Comparison of ENCODE assay signal across 19 mouse cellular contexts in the genomic region with DNA sequence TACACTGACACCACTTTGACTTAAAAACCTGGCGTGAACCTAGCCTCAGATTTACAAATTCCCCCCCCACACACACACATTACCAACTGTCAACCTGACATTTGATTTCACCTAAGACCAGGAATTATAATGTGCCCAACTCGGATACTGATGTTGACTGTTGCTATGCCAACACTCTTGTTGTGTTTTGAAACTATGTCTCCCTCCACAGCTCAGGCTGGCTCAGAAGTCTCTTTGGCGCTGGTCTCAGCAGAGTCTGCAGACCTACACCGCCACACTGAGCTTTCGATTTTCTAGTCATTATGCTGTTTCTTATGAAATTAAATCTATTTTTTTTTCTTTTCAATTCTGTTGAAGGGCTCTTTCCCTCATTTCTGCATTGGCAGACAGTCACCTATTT. TPM values are rescaled to one million over a fixed set of nuclear protein-coding genes. Genes with fewer than 3 reads are reported as not detected.
DNase-seq lines count a peak whose midpoint lies in the region; ATAC-seq and TF ChIP-seq lines count a peak whose summit lies in the region.
"Had no signal": no experiment of that assay in that cellular context is flagged by ENCODE, and none has a peak within 500 bp of the region (broad histone marks: within the 10 kb centered on the region; RNA-seq: fewer than 3 reads in every experiment).

No protein-coding gene starts in this region.

- no peak for TF ChIP-seq CTCF in gastrocnemius, adult 2 months (IDR thresholded peaks at IDR 0.05)
- TF ChIP-seq CTCF in lung, embryonic 14.5 days (IDR thresholded peaks at IDR 0.05; ENCODE audit: low read depth): no peak
- TF ChIP-seq CTCF in lung, postnatal 0 days (IDR thresholded peaks at IDR 0.05): no peak

- no peak overlapping the region for H3K4me3 ChIP-seq in gastrocnemius, adult 2 months
- H3K4me3 ChIP-seq in lung, embryonic 14.5 days (ENCODE audit: low read depth, low read length): no peak overlapping the region
- no peak overlapping the region for H3K4me3 ChIP-seq in lung, postnatal 0 days (ENCODE audit: low read depth, low read length)
- H3K4me3 ChIP-seq: heart, embryonic 15.5 days; hindbrain, embryonic 10.5 days; layer of hippocampus, adult 2 months; liver, embryonic 12.5 days; midbrain, embryonic 10.5 days had no signal

- ATAC-seq in lung, embryonic 14.5 days (ENCODE audit: insufficient read depth): no peak
- ATAC-seq in lung, postnatal 0 days: no peak
- ATAC-seq: intestine, postnatal 0 days; liver, embryonic 12.5 days had no signal

- intact Hi-C loops in gastrocnemius, adult 2 months (cut with DNase I): no loop called here
- intact Hi-C loops in left cerebral cortex, postnatal 4 days (cut with DNase I): no loop called here

- WGBS in lung, embryonic 14.5 days: 56% methylated on average over 5 of the region's 5 CpGs
- WGBS in lung, postnatal 0 days: 57% methylated on average over 5 of the region's 5 CpGs

- H3K4me2 ChIP-seq in lung, embryonic 14.5 days: no peak overlapping the region
- H3K4me2 ChIP-seq in lung, postnatal 0 days (replicated peaks; ENCODE audit: low read depth, low read length): no peak overlapping the region
- H3K4me2 ChIP-seq: heart, embryonic 15.5 days; liver, embryonic 12.5 days had no signal

- H3K27ac ChIP-seq in gastrocnemius, adult 2 months: peak overlapping the region; percentile 90
- no peak overlapping the region for H3K27ac ChIP-seq in lung, embryonic 14.5 days (ENCODE audit: low read depth)
- no peak overlapping the region for H3K27ac ChIP-seq in lung, postnatal 0 days (ENCODE audit: low read length)
- H3K27ac ChIP-seq: heart, embryonic 15.5 days; hindbrain, embryonic 10.5 days; layer of hippocampus, adult 2 months; liver, embryonic 12.5 days; midbrain, embryonic 10.5 days had no signal

- no peaks in the 10 kb centered on the region for H3K9me3 ChIP-seq in lung, embryonic 14.5 days (ENCODE audit: low read depth, low read length)
- no peaks in the 10 kb centered on the region for H3K9me3 ChIP-seq in lung, postnatal 0 days (ENCODE audit: low read length)
- H3K9me3 ChIP-seq: heart, embryonic 15.5 days; hindbrain, embryonic 10.5 days; liver, embryonic 12.5 days; midbrain, embryonic 10.5 days had no signal

- TF ChIP-seq EP300 in lung, postnatal 0 days (IDR thresholded peaks at IDR 0.05): no peak

- no peaks in the 10 kb centered on the region for H3K36me3 ChIP-seq in lung, embryonic 14.5 days (ENCODE audit: insufficient read depth)
- H3K36me3 ChIP-seq in lung, postnatal 0 days (ENCODE audit: insufficient read depth, low read length): no peaks in the 10 kb centered on the region
- H3K36me3 ChIP-seq: heart, embryonic 15.5 days; hindbrain, embryonic 10.5 days; liver, embryonic 12.5 days; midbrain, embryonic 10.5 days had no signal

- no peaks in the 10 kb centered on the region for H3K4me1 ChIP-seq in lung, embryonic 14.5 days (ENCODE audit: insufficient read depth)
- H3K4me1 ChIP-seq in lung, postnatal 0 days (ENCODE audit: insufficient read depth, low read depth, low read length): no peaks in the 10 kb centered on the region
- H3K4me1 ChIP-seq: heart, embryonic 15.5 days had no signal

- peak; percentile 14 for DNase-seq in adrenal gland, postnatal 10 days
- DNase-seq in adrenal gland, adult 18-20 months (ENCODE audit: low spot score in 2 of 2): no peak
- DNase-seq in gastrocnemius, adult 2 months: peak; percentile 55
- no peak for DNase-seq in gastrocnemius, postnatal 25 days
- peak; percentile 19 for DNase-seq in lung, embryonic 14.5 days
- DNase-seq in lung, postnatal 0 days (ENCODE audit: low spot score): no peak
- DNase-seq in brain, adult 2 months (ENCODE audit: low read depth, low spot score): peak; percentile 11
- no peak for DNase-seq in left cerebral cortex, postnatal 4 days
- DNase-seq: adrenal gland, postnatal 36 days; cerebellum, adult 18-20 months; cerebellum, postnatal 14 days; gastrocnemius, postnatal 14 days; right cerebral cortex, postnatal 14 days had no signal

- H3K27me3 ChIP-seq in lung, embryonic 14.5 days (ENCODE audit: insufficient read depth, low read length): no peaks in the 10 kb centered on the region
- no peaks in the 10 kb centered on the region for H3K27me3 ChIP-seq in lung, postnatal 0 days (replicated peaks; ENCODE audit: insufficient read depth, low read length)
- H3K27me3 ChIP-seq: heart, embryonic 15.5 days; liver, embryonic 12.5 days had no signal

- no peak overlapping the region for H3K9ac ChIP-seq in lung, embryonic 14.5 days
- H3K9ac ChIP-seq in lung, postnatal 0 days (replicated peaks; ENCODE audit: low read depth): no peak overlapping the region
- H3K9ac ChIP-seq: heart, embryonic 15.5 days; liver, embryonic 12.5 days had no signal

RNA-seq across cellular contexts. Expression of gene Rsph1, which starts 14.5 kb away (rescaled TPM):
- total RNA-seq in adrenal gland, postnatal 10 days (2021): 1 to 10 TPM; 3.5 to 4.6 TPM
- total RNA-seq in adrenal gland, adult 18-20 months (2021): 1 to 10 TPM; 5.7 to 7.2 TPM
- total RNA-seq in gastrocnemius, adult 2 months (2021): 10 to 100 TPM in 1 of 2 experiments, 1 to 10 TPM in 1; 4.7 to 17.5 TPM
- total RNA-seq in gastrocnemius, postnatal 25 days (2021): 10 to 100 TPM in 1 of 2 experiments, 1 to 10 TPM in 1; 8.0 to 10.2 TPM
- 0.78 and 0.86 TPM in 2 replicates for polyA plus RNA-seq in lung, embryonic 14.5 days (2014; fragmentation: Nextera tagmentation; extraction: Ambion mirVana)
- 21.4 and 25.2 TPM in 2 replicates for polyA plus RNA-seq in lung, postnatal 0 days (2015; fragmentation: Nextera tagmentation; extraction: Ambion mirVana)
- total RNA-seq in left cerebral cortex, postnatal 4 days (2021): 10 to 100 TPM; 11.9 to 12.6 TPM

RNA-seq across cellular contexts. Expression of gene Slc37a1, which starts 23.9 kb away (rescaled TPM):
- total RNA-seq in adrenal gland, postnatal 10 days (2021): 10 to 100 TPM in 1 of 2 experiments, 1 to 10 TPM in 1; 4.4 to 10.9 TPM
- total RNA-seq in adrenal gland, adult 18-20 months (2021): 10 to 100 TPM in 1 of 2 experiments, 1 to 10 TPM in 1; 8.9 to 10.4 TPM
- total RNA-seq in gastrocnemius, adult 2 months (2021): 1 to 10 TPM; 3.0 to 4.2 TPM
- total RNA-seq in gastrocnemius, postnatal 25 days (2021): 1 to 10 TPM; 3.0 to 5.2 TPM
- polyA plus RNA-seq in lung, embryonic 14.5 days (2014; fragmentation: Nextera tagmentation; extraction: Ambion mirVana): 5.9 and 6.9 TPM in 2 replicates
- polyA plus RNA-seq in lung, postnatal 0 days (2015; fragmentation: Nextera tagmentation; extraction: Ambion mirVana): 25.2 and 33.9 TPM in 2 replicates
- 10 to 100 TPM; 18.4 to 19.4 TPM for total RNA-seq in left cerebral cortex, postnatal 4 days (2021)

RNA-seq across cellular contexts. Expression of gene Ubash3a, which starts 55.0 kb away (rescaled TPM):
- total RNA-seq in adrenal gland, postnatal 10 days (2021): 1 to 10 TPM in 1 of 2 experiments, under 1 TPM in 1; 0.69 to 1.3 TPM
- under 1 TPM in 1 of 2 experiments, not detected in 1; 0.32 TPM for total RNA-seq in adrenal gland, adult 18-20 months (2021)
- not detected for total RNA-seq in gastrocnemius, adult 2 months (2021)
- total RNA-seq in gastrocnemius, postnatal 25 days (2021): under 1 TPM in 1 of 2 experiments, not detected in 1; 0.19 TPM
- 0.26 and 0.64 TPM in 2 replicates for polyA plus RNA-seq in lung, embryonic 14.5 days (2014; fragmentation: Nextera tagmentation; extraction: Ambion mirVana)
- 0.11 and 0.38 TPM in 2 replicates for polyA plus RNA-seq in lung, postnatal 0 days (2015; fragmentation: Nextera tagmentation; extraction: Ambion mirVana)
- total RNA-seq in left cerebral cortex, postnatal 4 days (2021): not detected
- total RNA-seq: gastrocnemius, postnatal 14 days had no signal
- polyA plus RNA-seq: intestine, postnatal 0 days had no signal

Comparison
In these comparisons a context has a peak if more than half of its experiments do, and no peak if none do; other contexts are left out.
1. DNase-seq: peak in adrenal gland, postnatal 10 days (single experiment), gastrocnemius, adult 2 months (single experiment), lung, embryonic 14.5 days (single experiment) and brain, adult 2 months (single experiment); none in adrenal gland, adult 18-20 months (0 of 2), gastrocnemius, postnatal 25 days (single experiment), lung, postnatal 0 days (single experiment) and left cerebral cortex, postnatal 4 days (single experiment).